Mouse (Mus musculus) forebrain, embryonic 13.5 days (tissue): ENCODE results near the gene Gm10643. TPM values are rescaled to one million over a fixed set of nuclear protein-coding genes. Genes with fewer than 3 reads are reported as not detected.

ENCODE experiments used
- ATAC-seq: fragments of 200-750 bp; cut with Nextera tagmentation; 2 replicates; pipeline ENCODE4 v1.8.0; 2017
- H3K27ac ChIP-seq: fragments of 300-500 bp; sonication (generic); 2 replicates; pipeline ENCODE4 v1.5.1; 2015; ENCODE audit warnings: inconsistent platforms, mild to moderate bottlenecking, moderate library complexity
- H3K27me3 ChIP-seq: fragments of 300-500 bp; sonication (generic); 2 replicates; pipeline ENCODE4 v1.6.1; 2015; ENCODE audit warnings: mild to moderate bottlenecking, inconsistent platforms
- H3K36me3 ChIP-seq: fragments of 300-500 bp; sonication (generic); 2 replicates; pipeline ENCODE4 v1.6.1; 2015; ENCODE audit warnings: mild to moderate bottlenecking, inconsistent platforms; ENCODE audit not compliant: poor library complexity, severe bottlenecking
- H3K4me1 ChIP-seq: fragments of 300-500 bp; sonication (generic); 2 replicates; pipeline ENCODE4 v1.6.1; 2015; ENCODE audit warnings: inconsistent platforms
- H3K4me2 ChIP-seq: fragments of 300-500 bp; sonication (generic); 2 replicates; pipeline ENCODE4 v1.6.1; 2015; ENCODE audit warnings: inconsistent platforms, mild to moderate bottlenecking, moderate library complexity
- H3K4me3 ChIP-seq: fragments of 300-500 bp; sonication (generic); 2 replicates; pipeline ENCODE4 v1.5.1; 2015; ENCODE audit warnings: mild to moderate bottlenecking, inconsistent platforms
- H3K9ac ChIP-seq: fragments of 300-500 bp; sonication (generic); 2 replicates; pipeline ENCODE4 v1.6.1; 2015; ENCODE audit warnings: mild to moderate bottlenecking, inconsistent platforms
- H3K9me3 ChIP-seq: fragments of 300-500 bp; sonication (generic); replicated peaks from 2 replicates; pipeline ENCODE4 v1.6.1; 2016; ENCODE audit warnings: inconsistent platforms
- WGBS: fragments of 180-500 bp; shearing (Covaris S2); methylation state at CpG from one replicate; pipeline ENCODE4 v1.1.7; 2015; 5-methylcytosine and 5-hydroxymethylcytosine counted together
- polyA plus RNA-seq: library from polyadenylated mRNA; unstranded; fragments of >200 nt; fragmentation: Nextera tagmentation; extraction: Ambion mirVana; gene quantifications from 2 replicates; pipeline ENCODE4 v1.2.1, GENCODE M21; 2015

Gm10643 gene
- polyA plus RNA-seq, 1 experiment from 2014 or later, result 1.1 TPM

DNA sequence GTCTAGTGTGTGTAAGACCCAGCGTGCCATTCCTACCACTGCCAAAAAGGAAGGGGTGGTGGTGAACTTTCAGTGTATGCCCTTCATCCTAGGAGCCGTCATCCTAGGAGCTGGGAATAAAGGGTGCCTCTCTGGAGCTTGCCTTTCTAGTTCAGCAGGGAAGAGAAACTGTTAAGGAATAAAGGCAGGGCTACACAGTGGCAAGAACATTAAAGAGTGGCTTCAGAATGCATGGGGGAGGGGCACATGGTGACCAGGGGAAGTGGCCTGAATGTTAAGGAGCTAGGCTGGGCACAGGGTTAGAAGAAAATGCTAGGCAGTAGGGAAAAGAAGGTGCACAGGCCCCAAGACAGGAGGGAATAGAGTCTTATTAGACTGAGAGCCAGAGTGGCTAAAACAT is 4.8 kb upstream of the Gm10643 start:
- Histone ChIP-seq H3K4me3 (no peak overlapping the region), H3K27ac (0 out of 2 replicates have a peak overlapping the region, but pooled peaks have one; percentile 8), H3K4me2 (no peak overlapping the region), H3K27me3 (no peaks in the 10 kb centered on the region), H3K9me3 (no peaks in the 10 kb centered on the region), H3K36me3 (peaks cover 6% of the 10 kb centered on the region), H3K9ac (peak overlapping the region; percentile 26), H3K4me1 (peaks cover 63% of the 10 kb centered on the region)
- no peak for ATAC-seq
- 34% methylated on average over 2 of the region's 2 CpGs for WGBS

DNA sequence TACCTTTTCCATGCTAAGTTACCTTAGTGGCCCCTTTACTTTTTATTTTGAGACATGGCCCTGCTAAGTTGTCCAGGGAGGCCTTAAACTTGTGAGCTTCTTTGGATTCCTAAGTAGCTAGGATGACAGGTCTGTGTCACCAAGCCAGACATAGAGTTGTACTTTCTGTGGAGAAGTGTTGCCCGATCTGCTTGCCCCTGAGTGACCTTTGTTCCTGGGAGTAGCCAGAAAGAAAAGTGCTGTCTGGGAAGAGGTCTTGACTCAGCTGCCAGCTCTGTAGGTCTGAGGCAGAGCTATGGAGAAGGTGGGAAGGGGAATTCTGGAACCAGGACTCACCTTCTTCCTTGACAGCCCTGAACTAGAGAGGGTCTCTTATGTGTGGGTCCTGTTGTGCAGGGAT is 4.2 kb upstream of the Gm10643 start:
- peak overlapping the region; percentile 8; the same call in 1 of the 2 replicates for H3K27ac ChIP-seq
- peaks cover 63% of the 10 kb centered on the region for H3K4me1 ChIP-seq
- WGBS, result 68% methylated on average over 1 of the region's 1 CpGs
- H3K4me3 ChIP-seq, result no peak overlapping the region
- H3K9ac ChIP-seq, result peak overlapping the region; percentile 26; the same call in 1 of the 2 replicates
- no peaks in the 10 kb centered on the region for H3K27me3 ChIP-seq
- no peaks in the 10 kb centered on the region for H3K9me3 ChIP-seq
- no peak for ATAC-seq
- H3K4me2 ChIP-seq, result no peak overlapping the region
- peaks cover under 1% of the 10 kb centered on the region; the same call in 1 of the 2 replicates for H3K36me3 ChIP-seq

DNA sequence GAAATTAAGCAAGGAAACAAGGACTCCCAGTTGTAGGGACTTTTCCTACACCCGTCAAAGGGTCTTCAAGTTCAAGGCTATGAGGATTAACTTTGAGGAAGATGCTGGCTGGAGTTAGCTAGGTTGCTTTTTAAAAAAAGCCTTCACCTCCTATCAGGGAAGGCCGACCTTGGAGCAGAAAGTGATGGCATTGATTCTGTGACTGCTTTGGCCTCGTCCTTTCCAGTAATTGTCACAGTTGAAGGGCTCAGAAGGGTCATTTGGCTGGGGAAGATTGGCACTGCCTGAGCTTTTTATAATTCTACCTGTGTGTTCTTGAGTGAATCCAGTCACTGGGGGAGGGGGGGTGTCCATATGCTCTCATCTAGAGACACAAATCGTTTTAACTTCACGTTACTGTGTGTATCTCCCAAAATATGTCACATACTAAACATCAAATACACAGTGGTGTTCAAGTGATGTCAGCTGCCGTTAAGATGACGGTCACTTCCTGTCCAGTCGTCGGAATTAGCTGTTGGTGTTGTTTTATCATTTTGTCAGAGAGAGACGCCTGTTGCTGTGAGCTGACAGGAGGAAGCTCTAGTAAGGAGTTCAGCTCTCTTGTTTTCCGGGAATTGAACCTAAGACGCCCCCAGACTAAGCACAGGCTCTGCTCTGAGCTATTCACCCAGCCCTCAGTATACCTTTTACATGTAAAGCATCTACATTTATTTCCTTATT is 3.5 kb upstream of the Gm10643 start:
- Histone ChIP-seq H3K9me3 (no peaks in the 10 kb centered on the region), H3K36me3 (no peaks in the 10 kb centered on the region), H3K4me3 (no peak overlapping the region), H3K4me2 (no peak overlapping the region; the same call in 1 of the 2 replicates), H3K27ac (no peak overlapping the region), H3K9ac (0 out of 2 replicates have a peak overlapping the region, but pooled peaks have one; percentile 18), H3K27me3 (no peaks in the 10 kb centered on the region), H3K4me1 (peaks cover 59% of the 10 kb centered on the region)
- ATAC-seq, result no peak
- WGBS, result 85% methylated on average over 12 of the region's 12 CpGs

DNA sequence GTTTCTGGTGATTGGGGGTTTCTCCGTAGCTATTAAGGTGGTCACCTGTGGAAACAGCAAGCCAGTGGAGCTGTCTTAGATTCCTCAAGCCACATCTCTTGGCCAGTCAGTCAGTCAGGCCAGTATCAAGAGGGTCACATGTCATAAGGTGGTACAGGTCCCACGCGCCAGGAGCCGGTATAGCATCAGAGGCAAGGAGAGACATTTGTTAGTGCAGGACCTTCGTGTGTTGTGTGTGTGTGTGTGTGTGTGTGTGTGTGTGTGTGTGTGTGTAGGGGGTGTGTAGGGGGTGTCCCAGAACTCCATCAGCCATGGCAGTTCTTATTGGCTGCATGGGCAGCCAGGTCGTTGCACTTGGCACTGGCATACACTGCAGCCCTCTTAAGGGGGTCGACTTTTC is 3.0 kb upstream of the Gm10643 start:
- no peaks in the 10 kb centered on the region for H3K9me3 ChIP-seq
- WGBS, result 93% methylated on average over 7 of the region's 7 CpGs
- no peaks in the 10 kb centered on the region for H3K36me3 ChIP-seq
- H3K4me3 ChIP-seq, result peak overlapping the region; percentile 88
- peaks cover 53% of the 10 kb centered on the region for H3K4me1 ChIP-seq
- H3K4me2 ChIP-seq, result peak overlapping the region; percentile 72
- H3K27me3 ChIP-seq, result no peaks in the 10 kb centered on the region
- no peak overlapping the region for H3K27ac ChIP-seq
- no peak overlapping the region for H3K9ac ChIP-seq
- ATAC-seq, result no peak

DNA sequence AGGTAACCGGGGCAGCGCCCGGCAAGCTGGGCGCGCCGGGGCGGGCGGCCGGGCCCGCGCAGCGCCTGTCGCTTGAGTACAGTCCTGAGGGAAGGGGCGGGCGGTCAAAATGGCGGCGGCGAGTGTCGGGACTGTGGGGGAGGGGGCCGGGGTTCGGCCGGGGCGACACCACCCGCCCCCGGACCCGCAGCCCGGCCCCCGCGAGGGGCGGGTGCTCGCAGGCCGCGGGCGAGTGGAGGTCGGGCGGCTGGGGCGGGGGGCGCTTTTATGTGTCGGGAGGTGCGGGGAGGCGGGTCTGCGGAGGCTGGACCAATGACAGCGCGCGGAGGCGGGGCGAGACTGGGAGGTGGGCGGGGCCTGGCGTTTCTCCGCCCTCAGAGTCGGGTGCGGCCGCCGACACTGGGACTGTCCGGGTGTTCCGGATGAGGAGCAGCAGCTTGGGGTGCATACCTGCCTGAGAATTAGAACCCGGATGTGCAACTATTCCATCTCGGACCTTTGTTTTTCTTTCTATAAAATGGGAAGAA is 2.2 kb upstream of the Gm10643 start:
- Histone ChIP-seq H3K9ac (peak overlapping the region; percentile 78), H3K9me3 (no peaks in the 10 kb centered on the region), H3K4me3 (peak overlapping the region; percentile 88), H3K36me3 (no peaks in the 10 kb centered on the region), H3K4me1 (peaks cover 45% of the 10 kb centered on the region), H3K4me2 (peak overlapping the region; percentile 72), H3K27ac (peak overlapping the region; percentile 96), H3K27me3 (no peaks in the 10 kb centered on the region)
- peak; percentile 59 for ATAC-seq
- 2% methylated on average over 43 of the region's 58 CpGs for WGBS

DNA sequence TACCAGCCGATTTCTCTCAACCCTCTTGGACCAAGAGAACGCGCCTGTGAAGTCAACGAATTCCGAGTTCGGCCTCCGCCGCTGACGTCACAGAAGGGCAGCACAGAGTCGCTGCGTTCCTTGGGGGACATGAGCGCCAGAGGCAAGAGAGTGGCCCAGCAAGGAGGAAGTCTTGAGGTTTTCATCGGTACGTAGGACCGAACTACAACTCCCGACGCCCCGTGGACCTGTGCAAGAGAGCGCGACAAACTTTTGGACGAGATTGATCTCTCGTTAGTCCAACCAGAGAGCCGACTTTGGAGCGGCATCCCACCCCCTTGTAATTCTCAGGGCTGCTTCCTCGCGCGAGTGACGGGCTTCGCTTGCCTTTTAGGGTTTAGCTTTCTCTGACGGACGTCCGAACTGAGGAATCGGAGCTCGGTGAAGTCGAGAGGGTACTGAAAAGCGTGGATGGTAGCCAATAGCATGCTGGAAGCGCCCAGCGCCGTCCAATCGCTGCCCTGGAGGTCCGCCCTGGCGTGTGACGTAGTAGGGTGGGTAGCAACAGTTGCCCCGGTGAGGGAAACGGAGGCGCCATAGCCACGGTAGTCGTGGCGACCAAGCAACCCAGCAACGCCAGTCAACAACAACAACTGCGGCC is 1.5 kb upstream of the Gm10643 start, which contains the start of gene Rfx1:
Gene Rfx1, plus strand, starts transcription at position 544 of the 640 bp plus-strand sequence.
- WGBS, result 0% methylated on average over 44 of the region's 51 CpGs
- H3K9me3 ChIP-seq, result no peaks in the 10 kb centered on the region
- H3K36me3 ChIP-seq, result no peaks in the 10 kb centered on the region
- ATAC-seq, result peak; percentile 98
- H3K9ac ChIP-seq, result peak within 1 kb of the TSS; percentile 78
- peak within 1 kb of the TSS; percentile 88 for H3K4me3 ChIP-seq
- peak within 1 kb of the TSS; percentile 96 for H3K27ac ChIP-seq
- H3K4me2 ChIP-seq, result peak within 1 kb of the TSS; percentile 72
- no peaks in the 10 kb centered on the region for H3K27me3 ChIP-seq
- H3K4me1 ChIP-seq, result peaks cover 40% of the 10 kb centered on the region

DNA sequence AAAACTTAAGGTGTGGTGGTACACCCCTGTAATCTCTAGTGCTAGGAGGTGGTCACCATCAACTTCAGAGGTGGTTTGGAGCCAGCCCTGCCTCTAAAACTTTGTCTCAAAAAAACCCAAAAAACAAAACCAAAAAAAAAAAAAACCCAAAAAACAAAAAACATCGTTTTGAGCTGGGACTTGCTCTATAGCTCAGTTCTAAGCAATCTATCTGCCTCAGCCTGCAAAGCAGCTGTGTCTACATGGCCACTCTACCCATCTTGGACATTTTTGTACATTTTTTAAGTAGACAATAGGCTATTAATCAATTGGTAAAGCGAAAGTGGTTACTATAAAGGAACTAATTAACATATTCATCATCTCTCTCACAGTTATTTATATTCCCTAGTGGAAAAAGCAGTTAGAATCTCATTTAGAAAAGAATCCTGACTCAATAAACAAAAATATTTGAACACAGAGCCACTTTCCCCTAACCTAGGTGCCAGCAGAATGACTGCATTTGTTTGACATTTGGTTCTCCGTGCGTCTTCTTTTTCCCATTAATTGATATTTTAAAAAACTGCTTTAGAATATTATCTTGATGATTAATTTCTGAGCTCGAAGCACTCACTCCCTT is 628 bp upstream of the Gm10643 start:
- Histone ChIP-seq H3K36me3 (no peaks in the 10 kb centered on the region), H3K4me3 (peak overlapping the region; percentile 88), H3K9ac (peak overlapping the region; percentile 72), H3K27ac (no peak overlapping the region), H3K4me2 (peak overlapping the region; percentile 72), H3K4me1 (peaks cover 37% of the 10 kb centered on the region), H3K9me3 (no peaks in the 10 kb centered on the region), H3K27me3 (no peaks in the 10 kb centered on the region)
- 28% methylated on average over 5 of the region's 5 CpGs for WGBS
- no peak for ATAC-seq

DNA sequence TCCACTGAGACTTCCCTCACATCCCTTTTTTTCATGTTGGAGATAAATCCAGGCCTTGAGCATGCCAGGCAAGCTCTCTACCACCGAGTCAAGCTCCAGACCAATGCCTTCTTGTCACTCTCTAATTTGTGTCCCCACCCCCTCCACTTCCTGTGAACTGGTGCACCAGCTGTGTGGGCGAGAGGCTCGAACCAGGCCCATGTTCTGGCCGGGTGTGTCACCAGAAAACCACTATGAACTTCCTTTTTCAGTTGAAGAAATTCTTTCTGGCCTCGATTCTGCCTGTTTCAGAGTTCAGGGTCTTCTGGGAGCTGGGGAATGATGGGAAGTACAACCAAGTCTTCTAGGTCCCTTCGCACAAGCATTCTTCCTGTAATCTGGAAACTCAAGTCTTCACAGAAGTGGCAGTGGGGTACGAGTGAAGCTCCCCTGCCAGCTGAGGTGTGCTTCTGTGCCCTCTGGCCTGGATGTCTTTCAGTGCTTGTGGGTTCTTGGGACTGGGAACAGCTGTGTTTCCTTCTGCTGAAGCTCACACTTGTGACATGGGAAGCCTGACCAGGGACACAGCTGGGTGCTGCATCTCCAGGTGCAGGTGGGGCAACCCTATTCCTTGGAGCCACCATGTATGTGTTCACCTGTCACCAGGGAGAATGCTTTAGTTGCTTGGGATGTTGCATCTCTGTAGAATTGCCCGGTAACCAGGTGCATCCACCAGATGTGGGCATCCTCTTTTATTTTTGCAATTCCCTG is 901 bp downstream of the Gm10643 start:
- WGBS, result 81% methylated on average over 8 of the region's 8 CpGs
- H3K36me3 ChIP-seq, result no peaks in the 10 kb centered on the region
- no peaks in the 10 kb centered on the region for H3K27me3 ChIP-seq
- H3K9ac ChIP-seq, result no peak overlapping the region
- ATAC-seq, result no peak
- no peak overlapping the region for H3K27ac ChIP-seq
- no peak overlapping the region for H3K4me3 ChIP-seq
- H3K4me2 ChIP-seq, result no peak overlapping the region
- H3K4me1 ChIP-seq, result peaks cover 22% of the 10 kb centered on the region
- H3K9me3 ChIP-seq, result no peaks in the 10 kb centered on the region

DNA sequence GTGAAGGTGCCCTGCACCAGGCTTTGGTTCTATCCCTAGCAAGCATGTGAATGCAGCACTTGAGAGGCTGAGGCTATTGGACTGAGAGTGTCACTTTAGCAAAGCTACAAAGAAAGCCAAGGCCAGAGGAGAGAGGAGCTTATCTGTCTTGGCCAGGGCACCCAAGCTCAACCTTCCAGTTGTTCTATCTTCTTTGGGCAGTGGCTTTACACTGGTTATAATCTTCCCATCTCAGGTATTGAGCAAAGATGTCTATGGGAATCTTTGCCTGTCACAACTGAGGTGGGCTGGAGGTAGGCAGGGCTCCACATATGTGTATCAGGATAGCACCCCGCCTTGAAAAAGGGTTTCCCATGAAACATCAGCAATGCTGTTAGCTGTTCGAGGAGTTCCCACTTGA is 4.7 kb downstream of the Gm10643 start:
- ATAC-seq, result no peak
- no peak overlapping the region for H3K27ac ChIP-seq
- H3K9me3 ChIP-seq, result no peaks in the 10 kb centered on the region
- WGBS, result 85% methylated on average over 2 of the region's 2 CpGs
- H3K4me3 ChIP-seq, result no peak overlapping the region
- no peaks in the 10 kb centered on the region for H3K4me1 ChIP-seq
- no peaks in the 10 kb centered on the region for H3K36me3 ChIP-seq
- H3K4me2 ChIP-seq, result no peak overlapping the region
- no peaks in the 10 kb centered on the region for H3K27me3 ChIP-seq
- H3K9ac ChIP-seq, result no peak overlapping the region

DNA sequence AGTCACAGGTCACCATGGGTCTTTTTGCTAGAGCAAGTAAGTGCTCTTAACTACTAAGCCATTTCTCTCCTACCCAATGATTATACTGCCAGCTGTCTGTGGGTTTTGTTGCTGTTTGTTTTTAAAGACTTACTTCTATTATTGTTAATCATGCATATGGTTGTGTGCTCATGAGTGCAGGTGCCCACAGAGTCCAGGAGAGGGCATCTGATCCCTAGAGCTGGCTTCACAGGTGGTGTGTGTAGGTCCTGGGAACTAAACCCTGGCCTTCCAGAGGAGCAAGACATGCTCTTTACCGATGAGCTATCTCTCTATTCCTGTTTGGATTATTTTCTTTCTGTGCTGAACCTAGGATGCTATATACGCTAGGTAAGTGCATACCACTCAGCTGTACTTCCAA is 5.7 kb downstream of the Gm10643 start:
- Histone ChIP-seq H3K4me1 (no peaks in the 10 kb centered on the region), H3K9me3 (no peaks in the 10 kb centered on the region), H3K36me3 (no peaks in the 10 kb centered on the region), H3K27ac (no peak overlapping the region), H3K27me3 (no peaks in the 10 kb centered on the region), H3K4me3 (no peak overlapping the region), H3K4me2 (no peak overlapping the region), H3K9ac (no peak overlapping the region)
- WGBS, result 96% methylated on average over 2 of the region's 2 CpGs
- ATAC-seq, result no peak

DNA sequence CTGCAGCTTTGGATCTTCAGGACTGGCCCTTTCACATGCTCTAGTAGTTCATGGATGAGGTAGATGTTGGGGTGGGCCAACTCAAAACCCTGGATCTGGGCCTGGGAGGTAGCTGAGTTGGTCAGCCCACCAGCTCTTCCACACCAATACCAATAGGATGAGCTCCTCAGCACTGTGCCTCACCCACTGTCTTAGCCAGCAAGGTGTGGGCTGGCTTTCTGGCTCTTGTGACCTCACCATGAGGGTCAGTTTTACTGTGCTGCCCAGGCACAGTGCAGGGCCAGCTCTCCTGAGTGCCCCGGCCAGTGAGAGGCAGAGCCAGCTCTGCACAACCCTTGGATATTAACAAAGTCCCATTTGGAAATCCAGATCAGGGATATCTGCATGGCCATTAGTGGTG is 7.1 kb downstream of the Gm10643 start:
- ATAC-seq, result no peak
- Histone ChIP-seq H3K4me2 (no peak overlapping the region), H3K9ac (no peak overlapping the region), H3K27ac (no peak overlapping the region), H3K36me3 (no peaks in the 10 kb centered on the region), H3K9me3 (no peaks in the 10 kb centered on the region), H3K27me3 (no peaks in the 10 kb centered on the region), H3K4me1 (no peaks in the 10 kb centered on the region), H3K4me3 (no peak overlapping the region)
- WGBS, result 100% methylated on average over 1 of the region's 1 CpGs
